Mouse (Mus musculus): ENCODE results near the gene Bpifa2. TPM values are rescaled to one million over a fixed set of nuclear protein-coding genes. Genes with fewer than 3 reads are reported as not detected.
"Not testable (repeated sequence)": the region's sequence is repeated elsewhere in the genome, so short reads cannot be mapped to it uniquely, and the experiment has no call there.

The Bpifa2 gene
- polyA plus RNA-seq, 1 experiment from 2014 or later: not detected

- H3K4me1 ChIP-seq (replicated peaks): no peaks in the 10 kb centered on the region
- H3K9me3 ChIP-seq (replicated peaks): no peaks in the 10 kb centered on the region
- no peak overlapping the region for H3K27ac ChIP-seq (ENCODE audit: poor library complexity, severe bottlenecking)
- no peak overlapping the region for H3K4me2 ChIP-seq
- WGBS: 72% methylated on average over 1 of the region's 1 CpGs
- no peaks in the 10 kb centered on the region for H3K36me3 ChIP-seq
- no peak overlapping the region for H3K9ac ChIP-seq
- H3K4me3 ChIP-seq: no peak overlapping the region
- no peak for ATAC-seq (ENCODE audit: insufficient number of reproducible peaks, low FRiP score)
- H3K27me3 ChIP-seq (replicated peaks): no peaks in the 10 kb centered on the region
Measured at GRCm38 (mm10) chr2:154007381-154007780, 684 bp upstream of the Bpifa2 start.

- no peak overlapping the region for H3K4me3 ChIP-seq
- no peaks in the 10 kb centered on the region for H3K36me3 ChIP-seq
- no peaks in the 10 kb centered on the region for H3K4me1 ChIP-seq (replicated peaks)
- WGBS: 80% methylated on average over 1 of the region's 1 CpGs
- ATAC-seq (ENCODE audit: insufficient number of reproducible peaks, low FRiP score): no peak
- no peaks in the 10 kb centered on the region for H3K27me3 ChIP-seq (replicated peaks)
- no peak overlapping the region for H3K4me2 ChIP-seq
- H3K27ac ChIP-seq (ENCODE audit: poor library complexity, severe bottlenecking): no peak overlapping the region
- H3K9me3 ChIP-seq (replicated peaks): no peaks in the 10 kb centered on the region
- no peak overlapping the region for H3K9ac ChIP-seq
Measured at GRCm38 (mm10) chr2:154017990-154018389, 9.9 kb downstream of the Bpifa2 start.

DNA sequence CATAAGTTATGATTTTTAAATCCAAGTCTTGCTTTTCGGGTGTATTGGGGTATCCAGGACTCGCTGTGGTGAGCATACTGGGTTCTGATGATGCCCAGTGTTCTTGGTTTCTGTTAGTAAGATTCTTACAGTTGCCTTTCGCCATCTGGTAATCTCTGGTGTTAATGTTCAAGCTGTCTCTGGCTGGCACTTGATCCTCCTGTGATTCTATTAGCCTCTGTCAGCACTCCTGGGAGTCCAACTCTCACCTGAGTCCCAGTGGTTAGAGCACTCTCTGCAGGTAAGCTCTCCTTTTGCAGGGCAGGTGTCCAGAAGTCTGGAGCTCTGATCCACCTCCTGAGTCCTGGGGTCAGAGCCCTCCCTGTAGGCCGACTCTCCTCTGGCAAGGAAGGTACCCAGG, 16.6 kb downstream of the Bpifa2 start:
- not testable (repeated sequence) for H3K36me3 ChIP-seq; H3K27ac ChIP-seq (ENCODE audit: poor library complexity, severe bottlenecking); H3K9ac ChIP-seq; H3K4me1 ChIP-seq (replicated peaks); H3K9me3 ChIP-seq (replicated peaks); H3K27me3 ChIP-seq (replicated peaks); H3K4me2 ChIP-seq; H3K4me3 ChIP-seq; ATAC-seq (ENCODE audit: insufficient number of reproducible peaks, low FRiP score)
- 75% methylated on average over 4 of the region's 4 CpGs for WGBS

- 53% methylated on average over 2 of the region's 2 CpGs for WGBS
- H3K9me3 ChIP-seq (replicated peaks): no peaks in the 10 kb centered on the region
- H3K27me3 ChIP-seq (replicated peaks): no peaks in the 10 kb centered on the region
Measured at GRCm38 (mm10) chr2:154038932-154039331, 30.9 kb downstream of the Bpifa2 start.

DNA sequence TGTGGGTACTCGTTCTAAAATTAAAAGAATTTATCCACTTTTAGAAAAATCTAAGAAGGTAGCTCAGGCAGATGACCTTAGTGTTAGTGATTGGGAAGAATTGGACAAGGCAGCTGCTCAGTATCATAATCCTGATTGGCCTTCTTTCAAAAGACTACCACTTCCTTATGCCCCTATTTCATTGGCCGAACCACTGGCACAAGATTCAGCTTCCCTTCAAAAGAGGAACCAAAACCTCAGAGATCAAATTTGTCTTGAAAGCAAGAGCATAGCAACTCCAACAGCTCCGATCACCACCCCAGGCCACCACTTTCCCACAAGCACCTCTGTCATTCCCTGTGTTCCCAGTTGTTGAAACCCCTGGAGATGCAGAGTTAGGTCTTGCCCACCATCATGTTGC, 36.7 kb downstream of the Bpifa2 start:
- Histone ChIP-seq H3K36me3 (no peaks in the 10 kb centered on the region), H3K9ac (no peak overlapping the region), H3K9me3 (replicated peaks) (no peaks in the 10 kb centered on the region), H3K4me2 (no peak overlapping the region), H3K4me3 (no peak overlapping the region), H3K27me3 (replicated peaks) (no peaks in the 10 kb centered on the region), H3K27ac (ENCODE audit: poor library complexity, severe bottlenecking) (no peak overlapping the region), H3K4me1 (replicated peaks) (no peaks in the 10 kb centered on the region)
- ATAC-seq (ENCODE audit: insufficient number of reproducible peaks, low FRiP score): no peak
- WGBS: 69% methylated on average over 3 of the region's 3 CpGs

More at GRCm38 (mm10) chr2:154038932-154039331, 30.9 kb downstream of the Bpifa2 start:
- H3K27ac ChIP-seq (ENCODE audit: poor library complexity, severe bottlenecking): no peak overlapping the region
- no peaks in the 10 kb centered on the region for H3K36me3 ChIP-seq
- H3K4me2 ChIP-seq: no peak overlapping the region
- no peak overlapping the region for H3K4me3 ChIP-seq
- H3K4me1 ChIP-seq (replicated peaks): no peaks in the 10 kb centered on the region
- H3K9ac ChIP-seq: no peak overlapping the region
- ATAC-seq (ENCODE audit: insufficient number of reproducible peaks, low FRiP score): no peak

- no peak for ATAC-seq (ENCODE audit: insufficient number of reproducible peaks, low FRiP score)
- H3K27me3 ChIP-seq (replicated peaks): no peaks in the 10 kb centered on the region; the same call in 1 of the 2 replicates
- no peaks in the 10 kb centered on the region for H3K9me3 ChIP-seq (replicated peaks)
- H3K27ac ChIP-seq (ENCODE audit: poor library complexity, severe bottlenecking): no peak overlapping the region
- no peaks in the 10 kb centered on the region for H3K36me3 ChIP-seq
- H3K4me3 ChIP-seq: no peak overlapping the region
- whole genome bisulfite sequencing: 58% methylated on average over 2 of the region's 2 CpGs
- H3K9ac ChIP-seq: no peak overlapping the region
- no peaks in the 10 kb centered on the region for H3K4me1 ChIP-seq (replicated peaks)
- no peak overlapping the region for H3K4me2 ChIP-seq
Measured at GRCm38 (mm10) chr2:154058690-154059089, 50.6 kb downstream of the Bpifa2 start.

Other genes with a start within 250 kb of the Bpifa2 start
- gene Efcab8, start 228.3 kb upstream of the Bpifa2 start, polyA plus RNA-seq (2016; fragmentation: Nextera tagmentation; extraction: Ambion mirVana): 0.09 TPM in 1 of 2 replicates, not detected in the other
- gene Sun5, start 137.2 kb upstream of the Bpifa2 start, polyA plus RNA-seq (2016; fragmentation: Nextera tagmentation; extraction: Ambion mirVana): not detected in 2 replicates
- gene Bpifb2, start 133.2 kb upstream of the Bpifa2 start, polyA plus RNA-seq (2016; fragmentation: Nextera tagmentation; extraction: Ambion mirVana): not detected in 2 replicates
- gene Bpifb6, start 107.9 kb upstream of the Bpifa2 start, polyA plus RNA-seq (2016; fragmentation: Nextera tagmentation; extraction: Ambion mirVana): not detected in 2 replicates
- gene Bpifb3, start 90.0 kb upstream of the Bpifa2 start, polyA plus RNA-seq (2016; fragmentation: Nextera tagmentation; extraction: Ambion mirVana): not detected in 2 replicates
- gene Bpifb4, start 70.1 kb upstream of the Bpifa2 start, polyA plus RNA-seq (2016; fragmentation: Nextera tagmentation; extraction: Ambion mirVana): not detected in 2 replicates
- gene Bpifa6, start 33.3 kb upstream of the Bpifa2 start, polyA plus RNA-seq (2016; fragmentation: Nextera tagmentation; extraction: Ambion mirVana): not detected in 2 replicates
- gene Bpifa3, start 122.1 kb downstream of the Bpifa2 start, polyA plus RNA-seq (2016; fragmentation: Nextera tagmentation; extraction: Ambion mirVana): not detected in 2 replicates
- gene Bpifa1, start 134.6 kb downstream of the Bpifa2 start, polyA plus RNA-seq (2016; fragmentation: Nextera tagmentation; extraction: Ambion mirVana): not detected in 2 replicates
- gene Bpifa5, start 154.3 kb downstream of the Bpifa2 start, polyA plus RNA-seq (2016; fragmentation: Nextera tagmentation; extraction: Ambion mirVana): not detected in 2 replicates
- 0.12 and 0.14 TPM in 2 replicates for gene Bpifb1, start 182.6 kb downstream of the Bpifa2 start, polyA plus RNA-seq (2016; fragmentation: Nextera tagmentation; extraction: Ambion mirVana)
- 0.14 and 0.33 TPM in 2 replicates for gene Bpifb5, start 215.5 kb downstream of the Bpifa2 start, polyA plus RNA-seq (2016; fragmentation: Nextera tagmentation; extraction: Ambion mirVana)
- gene Bpifb9a, start 249.6 kb downstream of the Bpifa2 start, polyA plus RNA-seq (2016; fragmentation: Nextera tagmentation; extraction: Ambion mirVana): 0.29 TPM in 1 of 2 replicates, not detected in the other

All from heart, embryonic 12.5 days (tissue).